Mouse (Mus musculus) gastrocnemius, postnatal 14 days (tissue): ENCODE results near the gene Gm21970. TPM values are rescaled to one million over a fixed set of nuclear protein-coding genes. Genes with fewer than 3 reads are reported as not detected.

Source experiments
- DNase-seq: peaks from one replicate; pipeline ENCODE4 v3.0.0; 2021; ENCODE audit warnings: mixed read lengths
- intact Hi-C: fragments of 180-260 bp; cut with DNase I; formaldehyde crosslinking; loops from one replicate; pipeline ENCODE4 v1.15.1; 2025; ENCODE audit warnings: low total_unique reads
- long read RNA-seq, 2 experiments: library from polyadenylated mRNA; stranded (forward); transcript quantifications; one replicate each; pipeline ENCODE4 v2.0.0; 2021
- total RNA-seq, 2 experiments: library from RNA; stranded (reverse); gene quantifications; 2 replicates each; pipeline ENCODE4 v1.2.3; 2021

Gene Gm21970
- total RNA-seq = not detected
- long read RNA-seq, experiment 1 = 0 reads
- long read RNA-seq, experiment 2 = 0 reads

GRCm38 (mm10) chr16:91391421-91391820 is at the start of gene Gm21970:
Gm21970 (plus strand) TSS chr16:91391721.
- intact Hi-C loops = no loop called here
- DNase-seq = no peak

DNA sequence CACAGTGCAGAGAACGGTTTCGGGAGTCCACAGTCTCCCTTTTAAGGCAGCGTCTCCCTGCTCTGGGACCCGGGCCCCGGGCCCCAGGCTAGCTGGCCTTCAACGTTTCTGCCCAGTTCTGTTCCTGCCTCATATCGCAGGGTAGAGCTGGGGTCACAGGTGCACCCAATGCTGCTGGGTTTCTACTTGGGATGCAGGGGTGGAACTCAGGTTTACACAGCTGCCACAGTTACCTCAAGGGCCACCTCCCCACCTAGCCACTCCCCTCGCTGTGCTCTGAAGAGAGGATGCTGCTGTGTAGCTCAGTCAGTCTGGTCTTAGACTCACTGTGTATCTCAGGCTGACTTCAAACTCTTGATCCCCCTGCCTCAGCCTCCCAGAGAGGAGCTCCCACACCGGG is 45.0 kb upstream of the Gm21970 start:
- no peak for DNase-seq
- intact Hi-C loops = no loop called here

DNA sequence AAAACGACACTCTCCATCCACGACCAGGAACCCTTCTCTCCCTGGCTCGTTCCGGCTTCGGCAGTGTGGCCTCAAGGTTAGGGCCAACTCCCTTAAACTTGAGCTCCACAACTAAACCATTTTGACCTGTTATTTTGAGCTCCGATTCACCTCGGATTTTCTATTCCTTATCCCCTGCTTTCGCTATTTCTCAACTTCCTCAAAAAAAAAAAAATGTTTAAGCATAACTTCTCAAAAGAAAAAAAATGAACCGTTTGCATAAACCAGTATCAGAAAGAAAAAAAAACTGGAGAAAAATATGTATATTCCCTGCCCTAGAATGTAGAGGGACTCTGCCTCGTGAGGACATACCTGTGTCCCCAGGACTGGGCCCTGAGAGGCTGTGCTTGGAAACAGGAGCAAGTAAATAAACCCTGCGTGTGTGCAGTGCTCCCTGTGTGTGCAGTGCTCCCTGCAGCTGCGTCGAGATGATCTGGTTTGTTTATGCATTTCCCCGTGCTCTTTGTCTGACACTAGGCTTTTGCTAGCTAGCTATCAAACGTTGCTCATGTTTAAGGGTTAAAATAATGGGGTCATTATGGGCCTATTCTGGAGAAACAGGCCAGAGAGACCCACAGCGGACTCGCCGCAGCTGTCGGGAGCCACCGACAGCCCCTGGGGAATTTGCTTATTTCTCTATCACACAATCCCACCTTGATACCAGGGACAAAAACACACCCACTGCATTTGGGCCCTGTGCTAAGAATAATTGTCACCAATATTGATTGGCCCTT is 43.8 kb upstream of the Gm21970 start:
- no peak for DNase-seq
- intact Hi-C loops = no loop called here

GRCm38 (mm10) chr16:91348264-91348565 is 43.3 kb upstream of the Gm21970 start:
- no peak for DNase-seq
- intact Hi-C loops = no loop called here

DNA sequence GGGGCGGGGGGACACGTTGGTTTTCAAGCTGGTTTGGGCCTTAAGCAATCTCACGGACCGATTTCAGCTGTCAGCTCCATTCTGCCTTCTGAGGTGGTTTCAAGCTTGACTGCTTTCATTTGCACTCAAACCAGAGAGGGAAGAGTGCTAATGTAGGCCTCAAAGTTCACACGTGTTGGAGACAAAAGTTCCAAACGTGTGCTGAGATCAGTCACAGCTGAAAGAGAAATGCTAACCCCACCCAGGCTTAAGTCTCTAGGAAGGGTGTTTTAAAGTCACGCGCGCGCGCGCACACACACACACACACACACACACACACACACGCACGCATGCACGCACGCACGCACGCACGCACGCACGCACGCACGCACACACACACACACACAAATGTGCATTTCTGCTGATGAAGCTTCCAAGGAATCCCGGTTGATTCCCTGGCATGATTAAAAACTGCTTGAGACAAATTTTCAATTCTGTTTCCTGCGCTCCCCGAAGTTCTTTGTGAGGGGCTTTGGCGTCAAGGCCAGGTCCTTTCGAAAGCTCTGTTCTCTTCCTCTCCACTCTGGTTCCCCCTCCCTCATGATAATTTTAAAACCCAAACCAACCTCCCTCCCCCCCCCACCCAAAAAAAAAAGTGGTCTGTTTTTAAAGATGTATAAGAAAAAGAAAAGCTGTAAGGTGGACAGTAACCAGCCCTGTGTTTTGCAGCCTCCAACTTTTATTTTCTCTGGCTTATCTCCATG is 42.8 kb upstream of the Gm21970 start:
- no peak for DNase-seq

DNA sequence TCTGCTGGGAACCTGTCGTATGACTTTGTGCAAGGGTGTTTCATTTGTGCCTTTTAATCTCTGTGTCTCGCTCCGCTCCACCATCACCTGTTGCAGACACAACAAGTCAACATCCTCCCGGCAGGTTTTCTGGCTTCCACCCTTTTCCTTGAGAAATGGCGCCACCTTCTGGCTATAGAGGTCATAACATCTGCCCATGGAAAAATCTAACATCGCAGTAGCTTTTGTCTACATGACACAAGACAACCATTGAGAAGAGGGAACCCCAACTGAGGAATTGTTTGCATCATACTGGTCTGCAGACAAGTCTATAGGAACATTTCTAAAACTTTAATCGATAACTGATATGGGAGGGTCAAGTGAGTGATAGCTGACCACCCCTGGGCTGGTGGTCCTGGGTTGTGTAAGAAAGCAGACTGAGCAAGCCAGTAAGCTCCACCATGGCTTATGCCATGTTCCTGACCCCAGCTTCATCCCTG is 39.4 kb upstream of the Gm21970 start:
- DNase-seq = peak; percentile 55
- intact Hi-C loops = loop anchor here (2.0 to 10.0 kb wide), 2 partner anchors 153 to 271 kb away; no protein-coding TSS in a partner anchor

More for the DNA sequence above, 42.8 kb upstream of the Gm21970 start:
- intact Hi-C loops = no loop called here

DNA sequence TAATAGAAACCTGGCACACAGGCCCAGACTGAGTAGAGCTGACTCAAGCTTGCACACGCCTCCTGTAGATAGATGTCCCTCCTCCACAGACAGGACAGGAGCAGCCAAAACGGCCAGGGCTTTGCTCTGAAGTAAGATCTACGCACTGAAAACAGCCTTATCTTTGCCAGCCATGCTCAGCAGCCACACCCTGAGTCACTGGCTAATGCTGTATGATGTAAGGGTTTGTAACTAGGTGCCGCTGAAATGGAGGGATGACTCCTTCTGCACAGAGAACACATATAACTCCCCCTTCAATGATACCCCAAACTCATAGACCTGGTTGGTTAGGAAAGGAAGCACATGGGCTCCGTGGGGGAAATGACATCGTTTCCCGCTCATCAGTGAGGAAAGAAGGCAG is 38.8 kb upstream of the Gm21970 start:
- no peak for DNase-seq

DNA sequence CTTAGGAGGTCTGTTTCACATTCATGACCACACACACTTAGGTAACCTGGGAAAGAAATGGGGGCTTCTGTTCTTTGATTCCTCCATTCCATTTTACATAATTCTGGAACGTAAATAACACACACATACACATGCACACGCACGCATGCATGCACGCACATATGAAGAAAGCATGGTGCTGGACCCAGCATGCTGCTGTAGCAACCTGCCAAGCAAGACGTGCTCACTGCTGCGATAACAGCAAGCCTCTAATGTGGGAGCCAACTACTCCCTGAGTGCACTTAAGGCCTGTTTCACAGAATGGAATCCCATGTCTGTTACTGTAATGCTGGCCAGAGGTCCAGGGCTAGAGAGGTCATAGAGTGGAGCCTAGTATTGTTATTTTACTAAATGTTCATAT is 38.3 kb upstream of the Gm21970 start:
- intact Hi-C loops = loop anchor here (2.0 to 10.0 kb wide), 2 partner anchors 152 to 272 kb away; no protein-coding TSS in a partner anchor
- no peak for DNase-seq

More for the DNA sequence above, 38.8 kb upstream of the Gm21970 start:
- intact Hi-C loops = loop anchor here (2.0 to 10.0 kb wide), 2 partner anchors 152 to 272 kb away; no protein-coding TSS in a partner anchor

DNA sequence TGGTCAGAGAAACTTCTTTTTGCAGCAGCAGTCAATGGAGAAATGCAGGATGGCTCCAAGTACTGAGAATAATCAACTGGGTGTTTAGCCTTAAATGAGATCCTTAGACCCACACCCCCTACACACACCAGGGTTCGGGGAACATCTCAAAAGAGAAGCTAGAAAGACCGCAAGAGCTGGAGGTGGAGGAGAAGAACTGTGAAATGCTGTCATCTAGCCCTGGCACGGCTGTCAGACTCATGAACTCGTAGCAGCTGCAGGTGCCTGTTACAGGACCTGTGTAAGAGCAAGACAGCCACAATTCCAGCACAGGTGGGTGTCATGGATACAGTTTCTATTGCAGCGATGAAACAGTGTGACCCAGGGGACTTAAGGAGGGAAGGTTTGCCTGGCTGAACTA is 37.9 kb upstream of the Gm21970 start:
- no peak for DNase-seq
- intact Hi-C loops = loop anchor here (2.0 to 10.0 kb wide), 2 partner anchors 151 to 273 kb away; no protein-coding TSS in a partner anchor

DNA sequence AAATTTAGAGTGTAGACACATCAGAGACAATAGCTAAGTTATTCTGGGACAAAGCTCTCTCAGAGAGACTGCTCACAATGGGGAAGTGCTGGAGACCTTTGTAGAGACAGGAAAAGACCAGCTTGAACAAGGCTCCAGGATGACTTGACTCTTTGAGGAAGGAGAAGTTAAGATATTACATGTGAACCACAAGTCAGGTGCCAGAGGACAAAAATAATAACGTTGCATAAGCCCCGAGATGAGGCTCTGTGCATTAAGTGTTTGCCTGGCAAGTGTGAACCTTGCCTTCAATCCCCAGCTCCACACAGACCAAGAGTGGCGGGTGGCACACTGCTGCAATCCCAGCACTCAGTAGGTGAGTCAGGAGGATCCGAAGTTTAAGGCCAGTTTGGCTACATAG is 36.9 kb upstream of the Gm21970 start:
- intact Hi-C loops = loop anchor here (10.0 kb wide), 1 partner anchor 150 kb away; no protein-coding TSS in a partner anchor
- no peak for DNase-seq

DNA sequence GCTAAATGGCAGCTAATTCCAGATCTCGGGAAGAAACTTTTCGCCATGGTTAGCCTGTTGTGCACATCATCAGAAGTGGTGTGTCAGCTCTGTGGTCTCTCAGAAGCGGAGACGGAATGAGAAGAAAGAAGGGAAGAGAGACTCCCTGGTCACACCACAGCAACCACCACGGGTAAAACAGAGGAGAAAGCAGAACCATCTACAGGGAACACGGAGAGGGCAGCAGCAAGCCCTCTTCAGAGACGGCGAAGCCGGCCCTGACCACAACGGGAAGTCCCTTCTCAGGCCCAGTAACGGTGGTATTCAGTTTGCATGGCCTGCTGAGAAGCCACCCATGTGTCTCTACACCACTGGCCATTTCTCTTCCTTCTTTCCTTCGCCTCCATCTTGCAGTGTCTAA is 36.4 kb upstream of the Gm21970 start:
- intact Hi-C loops = loop anchor here (10.0 kb wide), 1 partner anchor 150 kb away; no protein-coding TSS in a partner anchor

GRCm38 (mm10) chr16:91356760-91357525 is 34.6 kb upstream of the Gm21970 start:
- intact Hi-C loops = loop anchor here (10.0 kb wide), 1 partner anchor 148 kb away; no protein-coding TSS in a partner anchor
- DNase-seq = no peak

More for the DNA sequence above, 36.4 kb upstream of the Gm21970 start:
- DNase-seq = no peak

GRCm38 (mm10) chr16:91357526-91357900 is 34.0 kb upstream of the Gm21970 start:
- DNase-seq = no peak
- intact Hi-C loops = loop anchor here (10.0 kb wide), 1 partner anchor 147 kb away; no protein-coding TSS in a partner anchor

GRCm38 (mm10) chr16:91358555-91358954 is 33.0 kb upstream of the Gm21970 start:
- intact Hi-C loops = loop anchor here (10.0 kb wide), 1 partner anchor 146 kb away; no protein-coding TSS in a partner anchor

DNA sequence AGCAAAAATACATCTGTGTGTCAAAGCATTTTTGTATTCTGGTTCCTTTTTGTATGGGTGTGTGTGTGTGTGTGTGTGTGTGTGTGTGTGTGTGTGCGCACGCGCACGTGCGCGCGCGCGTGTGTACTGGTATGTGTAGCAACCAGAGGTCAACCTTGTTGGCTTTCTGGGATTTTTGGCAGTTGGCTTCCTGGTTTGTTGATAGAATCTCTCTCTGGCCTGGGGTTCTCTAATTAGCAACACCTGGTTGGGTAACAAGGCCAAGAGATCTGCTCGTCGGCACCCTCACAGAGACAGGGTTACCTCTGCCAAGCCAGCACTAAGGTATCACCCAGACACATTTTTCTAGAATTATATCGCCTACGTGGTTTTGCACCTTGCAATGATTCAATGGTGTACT is 32.0 kb upstream of the Gm21970 start:
- no peak for DNase-seq
- intact Hi-C loops = loop anchor here (10.0 kb wide), 1 partner anchor 145 kb away; no protein-coding TSS in a partner anchor

More at GRCm38 (mm10) chr16:91358555-91358954, 33.0 kb upstream of the Gm21970 start:
- DNase-seq = no peak

DNA sequence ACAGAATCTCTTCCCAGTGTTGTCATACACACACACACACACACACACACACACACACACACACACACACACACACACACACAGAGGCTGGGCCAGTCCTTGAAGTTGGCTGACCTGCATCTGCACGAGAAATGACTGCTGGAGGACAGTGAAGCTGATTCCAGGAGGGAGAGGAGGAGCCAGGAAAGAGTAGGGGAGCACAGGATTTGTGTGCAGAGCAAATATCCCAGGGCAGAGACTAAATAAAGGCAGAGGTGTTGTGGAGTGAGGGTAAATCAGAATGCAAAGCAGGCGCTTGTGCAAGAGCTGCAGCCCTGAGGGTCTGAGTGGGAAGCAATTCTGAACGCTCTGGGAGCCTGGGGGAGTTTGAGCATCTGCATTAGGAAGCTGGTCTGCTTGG is 31.4 kb upstream of the Gm21970 start:
- no peak for DNase-seq

GRCm38 (mm10) chr16:91362006-91362405 is 29.5 kb upstream of the Gm21970 start:
- no peak for DNase-seq
- intact Hi-C loops = no loop called here

More for the DNA sequence above, 31.4 kb upstream of the Gm21970 start:
- intact Hi-C loops = no loop called here

- peak; percentile 58 for DNase-seq
- intact Hi-C loops = no loop called here
Measured at GRCm38 (mm10) chr16:91362616-91363272, 28.8 kb upstream of the Gm21970 start.

- intact Hi-C loops = no loop called here
- DNase-seq = peak; percentile 46
Measured at GRCm38 (mm10) chr16:91363483-91363882, 28.0 kb upstream of the Gm21970 start.
